Mouse (Mus musculus): ENCODE results near the gene Tgds.

- TF ChIP-seq CTCF (IDR thresholded peaks at IDR 0.05; ENCODE audit: borderline replicate concordance, extremely low read depth, insufficient read depth, insufficient read length) (no peak), POLR2A (IDR thresholded peaks at IDR 0.05; ENCODE audit: borderline replicate concordance, extremely low read depth, insufficient read depth, insufficient read length, poor library complexity, severe bottlenecking) (no peak)
Observed at GRCm38 (mm10) chr14:118089806-118090392, 42.7 kb downstream of the Tgds start.
